Mouse (Mus musculus) NIH3T3 (cell line): ENCODE results near the gene Bco2.
A peak's percentile ranks its signal among the peaks of the same experiment; 100 is the strongest.

Experiments
- DNase-seq: peaks from one replicate; pipeline ENCODE4 v3.0.0-alpha.2; 2012; ENCODE audit warnings: low read depth

Gene Bco2

DNA sequence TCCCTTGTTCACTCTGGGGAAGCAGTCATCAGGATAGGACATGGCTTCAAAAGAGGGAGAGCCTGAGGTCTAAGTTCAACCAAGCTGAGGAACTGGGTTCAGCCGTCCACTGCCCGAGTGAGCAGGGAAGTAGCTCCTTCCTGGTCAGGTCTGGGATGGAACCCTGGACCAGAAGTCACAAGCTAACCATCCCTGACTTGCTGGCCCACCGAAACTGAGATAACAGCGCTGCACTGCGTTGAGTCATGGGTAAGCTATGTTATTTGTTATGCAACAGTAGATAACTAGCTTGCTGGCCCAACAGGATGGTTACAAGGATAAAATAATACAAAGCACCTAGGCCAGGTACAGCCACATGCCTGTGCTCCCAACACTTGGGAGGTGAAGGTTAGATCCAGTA is 39.5 kb downstream of the Bco2 start:
- DNase-seq: no peak

GRCm38 (mm10) chr9:50507570-50507969 is 47.4 kb downstream of the Bco2 start:
- no peak for DNase-seq

DNA sequence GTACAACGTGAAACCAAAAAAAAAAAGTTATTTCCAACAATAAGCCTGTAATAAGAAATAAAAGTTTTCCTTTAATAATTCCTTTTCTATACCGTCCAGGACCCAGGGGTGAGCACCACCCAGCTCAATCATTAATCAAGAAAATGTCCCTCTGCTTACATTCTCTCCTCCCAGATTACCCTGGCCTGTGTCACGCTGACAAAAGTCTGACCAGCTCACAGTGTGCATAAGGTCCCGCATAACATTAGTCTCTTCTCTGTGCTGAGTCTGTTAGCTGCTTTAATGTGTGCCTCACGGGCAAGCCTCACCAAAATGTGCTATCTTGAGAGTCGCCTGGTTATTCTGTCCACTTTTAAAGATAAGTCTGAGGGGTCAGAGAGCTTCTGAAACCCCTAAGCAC is 49.6 kb downstream of the Bco2 start:
- no peak for DNase-seq

DNA sequence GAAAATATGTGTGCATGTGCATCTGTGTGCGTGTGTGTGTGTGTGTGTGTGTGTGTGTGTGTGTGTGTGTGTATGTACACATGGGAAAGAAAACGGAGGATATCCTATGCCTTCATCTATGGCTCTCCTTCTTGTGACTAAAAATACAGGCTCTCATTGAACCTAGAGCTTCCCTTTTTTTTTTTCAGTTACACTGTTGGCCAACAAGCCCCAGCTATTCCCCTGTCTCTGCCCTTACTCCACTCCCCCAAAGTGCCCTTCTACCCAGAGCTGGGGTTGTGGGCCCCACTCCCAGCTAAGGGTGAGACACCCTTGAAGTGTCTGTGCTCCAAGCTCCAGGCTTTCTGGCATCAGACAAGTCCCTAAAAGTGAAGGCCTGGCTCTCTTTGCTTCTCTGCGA is 52.0 kb downstream of the Bco2 start:
- no peak for DNase-seq

DNA sequence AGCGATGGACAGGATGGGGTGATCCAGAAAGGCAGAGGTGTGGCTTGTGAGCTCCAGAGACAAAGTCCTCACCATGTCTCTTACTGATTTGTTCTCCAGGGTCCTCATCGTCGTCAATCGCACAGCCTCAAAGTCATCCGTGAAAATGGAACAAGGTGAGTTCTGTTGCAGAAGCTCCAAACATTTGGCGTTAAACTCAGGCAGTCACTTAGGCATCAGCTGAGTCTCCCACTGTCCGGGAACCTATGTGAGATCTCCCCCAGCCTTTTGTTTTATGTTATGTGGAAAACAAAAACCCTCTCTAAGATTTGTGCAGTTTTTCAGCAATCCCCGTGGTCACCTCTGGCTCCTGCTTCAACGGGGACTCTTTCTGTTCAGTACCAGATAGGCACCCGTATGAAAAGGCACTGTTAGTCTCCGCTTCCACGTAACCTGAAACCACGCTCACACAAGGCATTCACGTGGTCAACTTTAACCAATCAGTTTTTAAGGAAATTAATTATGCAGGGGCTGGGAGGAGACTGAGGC is 53.9 kb downstream of the Bco2 start:
- peak; percentile 68 for DNase-seq

GRCm38 (mm10) chr9:50500467-50500973 is 54.5 kb downstream of the Bco2 start:
- no peak for DNase-seq

- DNase-seq: no peak
These were observed 55.2 kb downstream of the Bco2 start for GRCm38 (mm10) chr9:50499781-50500180.

GRCm38 (mm10) chr9:50498815-50499214 is 56.2 kb downstream of the Bco2 start:
- DNase-seq: no peak

- no peak for DNase-seq
These were observed 57.4 kb downstream of the Bco2 start for GRCm38 (mm10) chr9:50497536-50497935.

- DNase-seq: no peak
These were observed 57.9 kb downstream of the Bco2 start for GRCm38 (mm10) chr9:50497076-50497475.

DNA sequence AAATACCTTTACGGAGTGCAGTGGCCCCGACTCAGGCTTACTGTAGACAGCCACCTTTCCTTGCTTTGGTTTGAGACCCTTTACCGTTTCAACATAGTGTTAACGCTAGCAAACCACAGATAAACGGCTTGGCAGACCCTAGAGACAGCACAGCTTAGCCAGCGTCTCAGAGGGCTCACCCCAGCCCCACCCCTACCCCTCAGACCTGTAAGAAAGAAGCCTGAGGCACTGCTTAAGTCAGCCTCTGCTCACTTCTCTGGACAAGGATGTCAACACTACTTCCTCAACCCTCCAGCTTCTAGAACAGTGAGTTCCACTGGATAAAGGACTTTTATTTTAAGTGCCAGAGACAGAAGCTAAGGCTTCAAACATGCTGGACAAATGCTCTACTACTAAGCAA is 58.4 kb downstream of the Bco2 start:
- DNase-seq: no peak

DNA sequence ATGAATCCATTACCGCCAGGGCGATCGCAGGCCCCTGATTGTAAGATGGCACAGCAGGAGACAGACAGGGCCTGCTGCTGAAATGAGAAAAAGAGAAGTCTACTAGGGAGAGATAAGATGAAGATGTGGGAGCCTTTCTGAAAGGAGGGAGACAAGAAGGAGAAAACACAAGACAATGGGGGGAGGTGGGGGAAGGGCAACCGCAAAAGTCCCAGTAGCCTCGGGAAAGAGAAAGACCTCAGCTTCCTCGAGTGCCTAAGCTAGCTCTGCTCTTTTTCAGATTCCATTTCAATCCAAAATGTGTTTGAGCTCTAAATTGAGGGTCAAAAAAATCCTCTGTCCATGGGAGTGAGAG is 58.9 kb downstream of the Bco2 start:
- DNase-seq: no peak

GRCm38 (mm10) chr9:50495405-50496150 is 59.4 kb downstream of the Bco2 start:
- DNase-seq: no peak

GRCm38 (mm10) chr9:50494311-50494710 is 60.7 kb downstream of the Bco2 start, which contains the start of gene Plet1:
Gene Plet1, plus strand, starts transcription at chr9:50494525.
- no peak for DNase-seq

- DNase-seq: no peak
These were observed 61.2 kb downstream of the Bco2 start for GRCm38 (mm10) chr9:50493777-50494176.

DNA sequence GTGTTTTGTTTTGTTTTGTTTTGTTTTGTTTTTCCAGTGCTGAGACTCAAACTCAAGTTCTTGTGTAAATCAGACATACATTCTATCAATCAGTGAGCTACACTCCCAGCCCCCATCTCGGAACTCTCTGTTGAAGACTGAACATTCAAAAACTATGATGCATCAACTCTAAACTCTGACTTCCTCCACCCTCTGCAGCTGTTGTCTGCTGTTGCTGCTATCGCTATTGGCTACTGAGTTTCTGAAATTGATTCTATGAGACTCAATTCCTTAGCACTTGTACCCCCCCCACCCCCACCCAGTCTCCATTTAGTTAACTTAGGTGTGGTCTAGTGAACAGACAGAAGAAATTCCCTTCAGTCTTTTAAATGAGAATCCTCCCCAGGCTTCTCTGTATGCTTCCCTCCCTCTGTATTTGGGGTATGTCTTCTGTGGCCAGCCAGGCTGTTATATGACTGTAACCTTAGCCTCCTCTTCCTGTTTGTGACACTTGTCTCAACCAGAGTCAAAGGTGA is 63.4 kb downstream of the Bco2 start:
- peak; percentile 19 for DNase-seq

- DNase-seq: no peak
These were observed 64.1 kb downstream of the Bco2 start for GRCm38 (mm10) chr9:50490836-50491235.

DNA sequence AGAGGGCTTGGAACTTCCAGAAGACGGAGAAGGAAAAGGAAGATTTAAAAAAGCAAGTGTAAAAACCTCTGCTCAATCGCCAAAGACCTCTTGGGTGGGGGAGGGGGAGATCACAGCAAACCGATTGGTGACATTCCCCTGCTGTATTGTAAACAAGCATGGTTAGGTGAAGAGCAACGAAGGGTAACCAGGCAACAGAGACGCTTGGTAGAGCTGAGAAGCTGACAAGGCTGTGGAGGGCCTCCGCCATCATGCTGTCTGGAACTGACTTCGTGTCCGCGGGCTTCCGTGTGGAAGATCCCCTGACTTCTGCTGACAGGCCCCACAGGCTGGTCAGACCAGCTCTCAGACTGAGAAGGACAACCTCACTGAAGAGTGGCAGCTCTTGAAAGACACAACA is 69.5 kb downstream of the Bco2 start:
- DNase-seq: no peak
